Mouse (Mus musculus): Measurements from ENCODE around the gene Apod. TPM values are rescaled to one million over a fixed set of nuclear protein-coding genes. Genes with fewer than 3 reads are reported as not detected.
"Not testable (repeated sequence)": the region's sequence is repeated elsewhere in the genome, so short reads cannot be mapped to it uniquely, and the experiment has no call there.

The Apod gene
- polyA plus RNA-seq, 1 experiment from 2014 or later: 0.77 TPM

DNA sequence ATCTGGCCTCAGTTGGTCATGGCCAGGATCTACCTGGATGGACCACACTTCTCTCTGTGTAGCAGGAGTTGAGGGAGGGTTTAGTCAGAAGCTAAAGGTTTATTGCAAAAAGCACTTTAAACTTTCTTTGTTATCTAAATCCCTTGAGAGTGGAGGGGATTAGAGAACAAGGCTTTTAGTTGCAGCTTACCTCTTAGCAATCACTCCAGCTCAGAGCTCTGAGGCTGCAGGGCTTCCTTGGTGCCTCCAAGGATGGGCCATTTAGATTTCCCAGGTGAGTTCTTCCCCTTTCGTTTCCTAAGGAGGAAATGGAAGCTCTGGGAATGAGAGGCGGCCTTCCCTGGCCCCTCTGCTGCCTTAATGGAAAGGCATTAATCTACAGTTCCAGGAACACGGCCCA, 23.3 kb upstream of the Apod start:
- no peak for TF ChIP-seq CTCF (IDR thresholded peaks at IDR 0.05; ENCODE audit: low read depth)
- Histone ChIP-seq H3K9ac (ENCODE audit: low read depth, low read length) (no peak overlapping the region), H3K4me2 (replicated peaks; ENCODE audit: low read depth) (no peak overlapping the region), H3K36me3 (ENCODE audit: control insufficient read depth, insufficient read depth) (no peaks in the 10 kb centered on the region), H3K27me3 (replicated peaks; ENCODE audit: control insufficient read depth, insufficient read depth, low read length) (no peaks in the 10 kb centered on the region), H3K4me1 (replicated peaks; ENCODE audit: control insufficient read depth, insufficient read depth, low read length) (no peaks in the 10 kb centered on the region), H3K9me3 (ENCODE audit: control insufficient read depth) (no peaks in the 10 kb centered on the region), H3K27ac (ENCODE audit: low read depth, low read length) (no peak overlapping the region), H3K4me3 (ENCODE audit: low read depth, low read length) (no peak overlapping the region)
- no peak for ATAC-seq
- WGBS: 24% methylated on average over 3 of the region's 3 CpGs

DNA sequence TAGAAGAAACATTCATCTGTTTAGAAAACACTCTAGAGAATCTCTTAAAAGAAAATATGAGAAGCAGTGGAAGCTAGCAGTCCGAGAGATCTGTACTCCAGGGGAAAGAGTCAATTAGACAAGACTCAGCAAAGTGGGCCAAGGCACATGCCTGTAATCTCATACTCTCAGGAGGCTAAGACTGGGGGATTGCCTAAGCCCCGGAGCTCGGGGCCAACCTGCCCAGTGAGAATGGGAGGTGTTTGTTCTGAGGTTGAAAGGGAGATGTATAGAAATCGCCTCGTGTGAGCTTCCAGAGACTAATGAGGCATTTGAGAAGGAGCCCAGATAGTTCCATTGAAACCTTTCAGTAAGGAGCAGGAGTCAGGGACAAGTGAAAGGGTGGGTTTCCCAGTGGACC, 20.2 kb upstream of the Apod start:
- Histone ChIP-seq H3K9ac (ENCODE audit: low read depth, low read length) (no peak overlapping the region), H3K36me3 (ENCODE audit: control insufficient read depth, insufficient read depth) (no peaks in the 10 kb centered on the region), H3K4me2 (replicated peaks; ENCODE audit: low read depth) (no peak overlapping the region), H3K4me1 (replicated peaks; ENCODE audit: control insufficient read depth, insufficient read depth, low read length) (no peaks in the 10 kb centered on the region), H3K27me3 (replicated peaks; ENCODE audit: control insufficient read depth, insufficient read depth, low read length) (no peaks in the 10 kb centered on the region), H3K27ac (ENCODE audit: low read depth, low read length) (no peak overlapping the region), H3K4me3 (ENCODE audit: low read depth, low read length) (no peak overlapping the region), H3K9me3 (ENCODE audit: control insufficient read depth) (no peaks in the 10 kb centered on the region)
- no peak for TF ChIP-seq CTCF (IDR thresholded peaks at IDR 0.05; ENCODE audit: low read depth)
- 51% methylated on average over 5 of the region's 5 CpGs for WGBS
- ATAC-seq: no peak

DNA sequence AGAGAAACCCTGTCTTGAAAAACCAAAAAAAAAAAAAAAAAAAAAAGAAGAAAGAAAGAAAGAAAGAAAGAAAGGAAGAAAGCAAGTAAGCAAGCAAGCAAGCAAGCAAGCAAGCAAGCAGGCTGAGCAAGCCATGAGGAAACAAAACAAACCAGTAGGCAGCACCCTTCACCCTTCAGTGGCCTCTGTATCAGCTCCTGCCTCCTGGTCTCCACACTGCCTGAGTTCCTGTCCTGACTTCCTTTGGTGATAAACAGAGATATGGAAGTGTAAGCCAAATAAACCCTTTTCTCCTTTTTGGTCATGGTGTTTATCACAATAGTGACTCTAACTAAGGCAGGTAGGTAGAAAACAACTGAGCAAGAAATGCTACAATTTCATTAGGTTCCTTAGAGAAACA, 18.0 kb upstream of the Apod start:
- H3K4me1 ChIP-seq (replicated peaks; ENCODE audit: control insufficient read depth, insufficient read depth, low read length): no peaks in the 10 kb centered on the region
- no peak for TF ChIP-seq CTCF (IDR thresholded peaks at IDR 0.05; ENCODE audit: low read depth)
- no peak overlapping the region for H3K4me2 ChIP-seq (replicated peaks; ENCODE audit: low read depth)
- H3K9ac ChIP-seq (ENCODE audit: low read depth, low read length): no peak overlapping the region
- no peak for ATAC-seq
- no peaks in the 10 kb centered on the region for H3K9me3 ChIP-seq (ENCODE audit: control insufficient read depth)
- no peaks in the 10 kb centered on the region for H3K36me3 ChIP-seq (ENCODE audit: control insufficient read depth, insufficient read depth)
- H3K27ac ChIP-seq (ENCODE audit: low read depth, low read length): no peak overlapping the region
- no peak overlapping the region for H3K4me3 ChIP-seq (ENCODE audit: low read depth, low read length)
- H3K27me3 ChIP-seq (replicated peaks; ENCODE audit: control insufficient read depth, insufficient read depth, low read length): no peaks in the 10 kb centered on the region

DNA sequence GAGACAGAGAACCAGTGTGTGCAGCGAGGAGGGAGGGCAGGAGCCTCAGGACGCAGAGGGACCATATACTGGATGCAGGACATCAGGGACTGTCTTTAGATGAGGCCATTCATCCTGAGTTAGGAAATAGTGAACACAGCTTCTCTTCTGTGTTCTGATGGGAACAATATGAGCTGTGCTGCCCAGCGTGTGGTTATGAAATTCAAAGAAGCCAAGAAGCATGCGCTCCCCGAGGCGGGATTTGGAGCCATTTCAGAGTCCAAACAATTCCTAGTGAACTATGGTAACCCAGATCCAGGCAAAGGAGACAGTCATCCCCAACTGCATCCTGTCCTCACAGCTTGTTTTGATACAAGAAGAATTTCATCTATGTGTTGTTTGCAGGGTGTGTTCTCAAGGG, 16.4 kb upstream of the Apod start:
- not testable (repeated sequence) for H3K27me3 ChIP-seq (replicated peaks; ENCODE audit: control insufficient read depth, insufficient read depth, low read length); H3K9ac ChIP-seq (ENCODE audit: low read depth, low read length); H3K4me1 ChIP-seq (replicated peaks; ENCODE audit: control insufficient read depth, insufficient read depth, low read length); H3K4me2 ChIP-seq (replicated peaks; ENCODE audit: low read depth); H3K36me3 ChIP-seq (ENCODE audit: control insufficient read depth, insufficient read depth); H3K9me3 ChIP-seq (ENCODE audit: control insufficient read depth); ATAC-seq; H3K27ac ChIP-seq (ENCODE audit: low read depth, low read length); H3K4me3 ChIP-seq (ENCODE audit: low read depth, low read length)
- WGBS: 72% methylated on average over 6 of the region's 6 CpGs

DNA sequence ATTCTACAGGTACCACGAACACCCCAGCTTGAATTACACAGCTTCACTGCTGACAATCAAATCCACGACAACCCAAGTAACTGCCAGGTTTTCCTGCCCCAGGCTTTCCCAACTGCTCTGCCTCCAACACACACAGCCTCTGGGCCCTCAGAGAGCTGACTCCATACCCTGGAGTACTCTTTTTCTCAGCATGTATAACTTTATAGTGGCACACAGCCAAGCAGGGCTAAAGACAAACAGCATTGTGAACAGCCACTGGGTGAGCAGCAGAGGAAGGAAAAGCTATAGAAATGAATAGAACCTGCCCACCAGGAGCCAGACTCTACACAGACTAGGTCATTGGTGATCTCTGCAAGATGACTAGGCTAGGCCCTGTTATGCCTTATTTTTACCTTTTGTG, 15.1 kb upstream of the Apod start:
- no peak overlapping the region for H3K27ac ChIP-seq (ENCODE audit: low read depth, low read length)

DNA sequence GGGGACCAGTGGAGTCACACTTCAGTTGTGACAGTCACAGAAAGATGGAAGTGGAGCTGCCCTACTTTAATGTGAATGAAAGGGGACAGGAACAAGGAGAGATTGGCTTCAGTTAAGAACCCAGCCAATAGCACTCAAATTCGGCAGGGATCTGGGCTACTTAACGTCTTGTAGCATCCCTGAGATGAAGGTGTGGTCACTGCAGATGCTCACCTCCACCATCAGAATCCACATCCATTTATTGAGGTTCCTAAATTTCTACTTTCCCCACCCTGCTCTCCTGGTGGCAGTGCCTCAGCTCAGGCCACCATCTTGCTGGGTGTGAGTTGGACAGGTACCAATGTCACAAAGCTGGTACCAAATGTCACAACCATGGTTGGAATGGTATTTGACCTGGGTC, 13.3 kb upstream of the Apod start:
- WGBS: 86% methylated on average over 2 of the region's 2 CpGs
- Histone ChIP-seq H3K27ac (ENCODE audit: low read depth, low read length) (no peak overlapping the region), H3K9ac (ENCODE audit: low read depth, low read length) (no peak overlapping the region), H3K4me2 (replicated peaks; ENCODE audit: low read depth) (no peak overlapping the region), H3K4me1 (replicated peaks; ENCODE audit: control insufficient read depth, insufficient read depth, low read length) (no peaks in the 10 kb centered on the region), H3K9me3 (ENCODE audit: control insufficient read depth) (no peaks in the 10 kb centered on the region), H3K27me3 (replicated peaks; ENCODE audit: control insufficient read depth, insufficient read depth, low read length) (no peaks in the 10 kb centered on the region), H3K4me3 (ENCODE audit: low read depth, low read length) (no peak overlapping the region), H3K36me3 (ENCODE audit: control insufficient read depth, insufficient read depth) (no peaks in the 10 kb centered on the region)
- ATAC-seq: no peak
- no peak for TF ChIP-seq CTCF (IDR thresholded peaks at IDR 0.05; ENCODE audit: low read depth)

More for the DNA sequence above, 15.1 kb upstream of the Apod start:
- H3K9ac ChIP-seq (ENCODE audit: low read depth, low read length): no peak overlapping the region
- WGBS: 79% methylated on average over 2 of the region's 2 CpGs
- H3K4me2 ChIP-seq (replicated peaks; ENCODE audit: low read depth): no peak overlapping the region
- no peak for TF ChIP-seq CTCF (IDR thresholded peaks at IDR 0.05; ENCODE audit: low read depth)
- H3K4me1 ChIP-seq (replicated peaks; ENCODE audit: control insufficient read depth, insufficient read depth, low read length): no peaks in the 10 kb centered on the region
- H3K9me3 ChIP-seq (ENCODE audit: control insufficient read depth): no peaks in the 10 kb centered on the region
- no peaks in the 10 kb centered on the region for H3K36me3 ChIP-seq (ENCODE audit: control insufficient read depth, insufficient read depth)
- H3K27me3 ChIP-seq (replicated peaks; ENCODE audit: control insufficient read depth, insufficient read depth, low read length): no peaks in the 10 kb centered on the region
- no peak for ATAC-seq
- no peak overlapping the region for H3K4me3 ChIP-seq (ENCODE audit: low read depth, low read length)

DNA sequence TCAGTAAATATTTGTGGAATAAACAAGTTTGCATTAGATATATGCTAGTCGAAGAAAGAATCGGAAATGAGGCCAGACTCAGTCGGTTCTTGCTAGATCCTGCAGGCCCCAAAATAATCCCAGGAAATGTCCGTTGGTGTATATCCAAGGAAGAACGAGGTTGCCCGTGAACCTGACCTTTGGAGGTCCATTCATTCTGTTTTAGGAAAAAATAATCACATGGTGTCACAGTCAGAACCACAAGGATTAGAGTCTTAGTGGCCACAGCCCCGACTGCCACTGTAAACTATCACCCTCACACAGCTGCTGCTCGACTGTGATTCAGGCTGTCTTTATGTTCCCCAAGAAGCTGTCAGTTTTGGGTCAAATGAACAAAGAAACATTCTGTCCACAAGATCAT, 12.8 kb upstream of the Apod start:
- H3K27ac ChIP-seq (ENCODE audit: low read depth, low read length): no peak overlapping the region
- H3K36me3 ChIP-seq (ENCODE audit: control insufficient read depth, insufficient read depth): no peaks in the 10 kb centered on the region
- H3K4me3 ChIP-seq (ENCODE audit: low read depth, low read length): no peak overlapping the region
- H3K9me3 ChIP-seq (ENCODE audit: control insufficient read depth): no peaks in the 10 kb centered on the region
- no peak for TF ChIP-seq CTCF (IDR thresholded peaks at IDR 0.05; ENCODE audit: low read depth)
- 72% methylated on average over 8 of the region's 8 CpGs for WGBS
- no peaks in the 10 kb centered on the region for H3K4me1 ChIP-seq (replicated peaks; ENCODE audit: control insufficient read depth, insufficient read depth, low read length)
- H3K27me3 ChIP-seq (replicated peaks; ENCODE audit: control insufficient read depth, insufficient read depth, low read length): no peaks in the 10 kb centered on the region
- no peak for ATAC-seq
- no peak overlapping the region for H3K9ac ChIP-seq (ENCODE audit: low read depth, low read length)
- H3K4me2 ChIP-seq (replicated peaks; ENCODE audit: low read depth): no peak overlapping the region
